Mouse (Mus musculus) embryonic facial prominence, embryonic 14.5 days (tissue): ENCODE data around the gene Grk5. TPM values are rescaled to one million over a fixed set of nuclear protein-coding genes. Genes with fewer than 3 reads are reported as not detected.

ENCODE experiments used
- ATAC-seq: fragments of 200-750 bp; cut with Nextera tagmentation; 2 replicates; pipeline ENCODE4 v1.8.0; 2017; ENCODE audit warnings: low read depth, moderate number of reproducible peaks, moderate TSS enrichment
- DNase-seq: peaks from one replicate; pipeline ENCODE4 v3.0.0-alpha.2; 2015; ENCODE audit warnings: low spot score
- H3K27ac ChIP-seq: fragments of 300-500 bp; sonication (generic); replicated peaks from 2 replicates; pipeline ENCODE4 v1.5.1; 2014; ENCODE audit warnings: low read depth, mild to moderate bottlenecking, low read length, moderate library complexity
- H3K27me3 ChIP-seq: fragments of 300-500 bp; sonication (generic); replicated peaks from 2 replicates; pipeline ENCODE4 v1.6.1; 2014; ENCODE audit warnings: low read length; ENCODE audit not compliant: control insufficient read depth, insufficient read depth
- H3K36me3 ChIP-seq: fragments of 300-500 bp; sonication (generic); 2 replicates; pipeline ENCODE4 v1.6.1; 2014; ENCODE audit warnings: low read length, mixed read lengths; ENCODE audit not compliant: control insufficient read depth, insufficient read depth
- H3K4me1 ChIP-seq: fragments of 300-500 bp; sonication (generic); 2 replicates; pipeline ENCODE4 v1.6.1; 2014; ENCODE audit warnings: antibody characterized with exemption, low read length; ENCODE audit not compliant: control insufficient read depth, insufficient read depth
- H3K4me2 ChIP-seq: fragments of 300-500 bp; sonication (generic); 2 replicates; pipeline ENCODE4 v1.6.1; 2014; ENCODE audit warnings: low read depth, mild to moderate bottlenecking, low read length, moderate library complexity, mixed read lengths
- H3K4me3 ChIP-seq: fragments of 300-500 bp; sonication (generic); 2 replicates; pipeline ENCODE4 v1.5.1; 2014; ENCODE audit warnings: low read depth, mild to moderate bottlenecking, low read length
- H3K9ac ChIP-seq: fragments of 300-500 bp; sonication (generic); 2 replicates; pipeline ENCODE4 v1.6.1; 2014; ENCODE audit warnings: low read depth, mild to moderate bottlenecking, low read length, moderate library complexity, mixed read lengths
- H3K9me3 ChIP-seq: fragments of 300-500 bp; sonication (generic); 2 replicates; pipeline ENCODE4 v1.6.1; 2016; ENCODE audit warnings: low read length; ENCODE audit not compliant: control insufficient read depth
- WGBS: fragments of 180-500 bp; shearing (Covaris S2); extraction: QIAGEN DNeasy Blood & Tissue Kit; methylation state at CpG from one replicate; pipeline ENCODE4 v1.1.7; 2014; 5-methylcytosine and 5-hydroxymethylcytosine counted together
- polyA plus RNA-seq: library from polyadenylated mRNA; unstranded; fragments of >200 nt; fragmentation: Nextera tagmentation; extraction: Ambion mirVana; gene quantifications from 2 replicates; pipeline ENCODE4 v1.2.1, GENCODE M21; 2014

Grk5 gene
- polyA plus RNA-seq, 1 experiment from 2014 or later, result 2.8 TPM

DNA sequence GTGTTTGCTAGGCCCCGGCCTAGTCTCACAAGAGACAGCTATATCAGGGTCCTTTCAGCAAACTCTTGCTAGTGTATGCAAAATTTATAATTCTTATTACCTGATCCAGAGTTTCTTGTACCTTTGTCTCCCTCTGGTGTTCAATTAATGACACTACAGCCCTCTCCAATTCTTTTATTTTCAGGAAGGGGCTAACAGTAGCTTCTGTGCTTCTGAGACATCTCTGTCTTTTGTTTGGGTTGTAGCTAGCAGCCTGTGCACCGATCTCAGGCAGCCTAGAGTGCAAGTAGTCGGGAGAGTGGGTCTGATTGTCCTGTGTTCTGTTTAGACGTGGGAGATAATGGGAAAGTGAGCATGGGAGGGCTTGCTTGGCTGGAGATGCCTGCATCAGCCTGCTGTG is 208.2 kb downstream of the Grk5 start:
- no peak overlapping the region for H3K4me2 ChIP-seq
- no peaks in the 10 kb centered on the region for H3K36me3 ChIP-seq
- 20% methylated on average over 4 of the region's 4 CpGs for WGBS
- no peaks in the 10 kb centered on the region for H3K27me3 ChIP-seq
- H3K9ac ChIP-seq, result 0 out of 2 replicates have a peak overlapping the region, but pooled peaks have one; percentile 16
- H3K9me3 ChIP-seq, result no peaks in the 10 kb centered on the region
- DNase-seq (peak; percentile 23), ATAC-seq (no peak)
- H3K4me3 ChIP-seq, result no peak overlapping the region
- no peaks in the 10 kb centered on the region for H3K4me1 ChIP-seq
- no peak overlapping the region for H3K27ac ChIP-seq

DNA sequence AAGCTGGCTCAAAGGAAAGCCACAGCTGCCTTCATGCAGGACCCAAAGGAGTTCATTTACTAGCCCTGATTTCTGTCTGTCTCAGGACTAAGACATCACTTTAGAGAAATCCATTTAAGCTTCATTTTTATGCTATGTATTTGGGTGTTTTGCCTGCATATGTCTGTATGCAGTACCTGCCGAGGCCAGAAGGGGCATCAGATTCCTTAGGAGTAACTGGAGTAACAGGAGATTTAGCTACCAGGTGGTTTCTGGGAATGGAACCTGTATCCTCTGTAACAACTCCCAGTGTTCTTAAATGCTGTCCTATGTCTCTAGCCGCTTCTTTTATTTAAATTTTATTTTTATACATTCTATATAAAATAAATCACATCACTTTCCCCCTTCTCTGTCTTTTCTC is 220.6 kb downstream of the Grk5 start:
- H3K4me1 ChIP-seq, result no peaks in the 10 kb centered on the region
- H3K9me3 ChIP-seq, result peaks cover 21% of the 10 kb centered on the region
- H3K4me3 ChIP-seq, result no peak overlapping the region
- H3K9ac ChIP-seq, result no peak overlapping the region
- no peak overlapping the region for H3K27ac ChIP-seq
- WGBS, result 57% methylated on average over 2 of the region's 2 CpGs
- no peaks in the 10 kb centered on the region for H3K27me3 ChIP-seq
- ATAC-seq (no peak), DNase-seq (no peak)
- no peak overlapping the region for H3K4me2 ChIP-seq
- H3K36me3 ChIP-seq, result peaks cover 5% of the 10 kb centered on the region; the same call in 1 of the 2 replicates

DNA sequence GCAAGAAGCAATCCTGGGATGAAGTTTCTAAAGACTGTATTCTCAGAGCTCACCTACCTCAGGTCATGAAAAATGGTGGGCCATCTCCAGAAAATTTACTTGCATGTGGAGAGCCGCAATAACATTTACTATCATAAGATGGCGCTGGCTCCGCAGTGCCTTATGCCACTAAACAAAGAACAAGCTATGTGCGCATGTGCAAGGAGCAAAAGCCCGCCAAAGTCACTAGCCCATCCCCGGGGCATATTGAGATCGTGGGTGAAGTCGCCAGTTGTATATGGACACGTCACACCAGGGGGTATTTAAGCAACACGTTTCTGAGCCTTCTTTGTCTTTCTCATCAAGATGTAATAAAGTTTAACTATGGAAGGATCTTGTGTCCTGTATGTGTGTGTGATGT is 241.5 kb downstream of the Grk5 start:
- Histone ChIP-seq H3K4me2 (no peak overlapping the region), H3K4me1 (no peaks in the 10 kb centered on the region), H3K27ac (no peak overlapping the region), H3K27me3 (no peaks in the 10 kb centered on the region), H3K4me3 (no peak overlapping the region), H3K36me3 (peaks cover 28% of the 10 kb centered on the region), H3K9ac (no peak overlapping the region), H3K9me3 (peaks cover 22% of the 10 kb centered on the region)
- DNase-seq (no peak), ATAC-seq (no peak)
- 93% methylated on average over 10 of the region's 10 CpGs for WGBS

DNA sequence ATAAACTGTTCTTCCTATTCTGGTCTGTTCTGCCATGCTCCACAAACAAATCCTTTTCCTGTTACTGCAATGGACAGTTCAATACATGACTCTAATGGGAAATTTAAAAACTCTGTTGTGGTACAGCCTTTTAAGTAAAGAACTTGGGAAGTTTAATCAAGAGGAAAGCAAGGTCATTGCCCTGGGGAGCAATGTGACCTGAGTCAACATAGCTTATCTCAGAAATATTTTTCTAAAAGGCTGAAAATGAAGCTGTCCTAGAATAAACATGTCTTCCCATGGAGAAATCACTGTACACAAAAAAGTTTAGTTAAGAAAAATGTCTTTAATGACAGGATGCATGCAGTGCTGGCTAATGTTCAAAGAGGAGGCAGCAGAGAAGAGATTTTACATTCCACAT is 249.1 kb downstream of the Grk5 start:
- Histone ChIP-seq H3K4me3 (no peak overlapping the region), H3K9me3 (no peaks in the 10 kb centered on the region), H3K4me1 (peaks cover 10% of the 10 kb centered on the region), H3K36me3 (no peaks in the 10 kb centered on the region), H3K27ac (no peak overlapping the region), H3K4me2 (no peak overlapping the region), H3K9ac (no peak overlapping the region), H3K27me3 (no peaks in the 10 kb centered on the region)
- DNase-seq (no peak), ATAC-seq (no peak)

DNA sequence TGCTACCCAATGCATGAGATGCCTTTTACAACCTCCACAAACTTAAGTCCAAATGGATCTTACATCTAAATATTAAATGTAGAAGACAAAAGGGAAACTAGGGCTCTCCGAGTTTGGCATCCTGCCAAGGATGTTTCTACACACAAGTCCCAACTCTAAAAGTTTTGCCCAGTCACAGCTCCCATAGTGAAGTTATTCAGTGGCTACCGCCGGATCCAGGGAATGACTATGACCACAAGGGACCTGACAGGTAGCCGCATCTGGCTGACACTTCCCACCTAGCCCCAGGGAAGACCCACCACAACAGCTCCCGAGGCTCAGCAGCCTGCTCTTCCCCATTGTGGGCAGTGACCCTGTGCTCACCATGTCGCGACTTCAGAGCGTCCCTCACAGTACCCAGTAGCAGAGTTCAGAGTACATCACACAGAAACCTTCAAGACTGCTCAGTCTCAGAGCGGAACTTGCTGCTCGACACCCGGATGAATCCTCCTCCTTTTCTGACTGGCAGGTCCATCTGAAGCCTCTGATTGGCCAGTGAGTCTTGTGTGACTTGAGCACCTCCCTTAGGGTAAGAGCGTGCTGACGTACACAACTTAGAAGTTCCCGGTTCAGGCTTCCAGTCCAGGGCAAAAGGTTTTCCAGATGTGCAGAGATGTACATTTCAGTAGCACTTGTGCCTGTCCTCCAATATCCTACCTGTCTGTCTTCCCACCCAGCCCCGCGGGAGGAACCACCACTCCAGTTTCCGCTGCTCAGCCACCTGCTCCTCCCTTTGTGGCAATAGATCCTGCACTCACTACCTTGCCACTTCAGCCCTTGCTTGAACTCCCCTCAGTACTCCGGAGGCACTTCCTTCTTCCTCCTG is 251.0 kb downstream of the Grk5 start, which contains the start of gene Zfp950:
Gene Zfp950 (minus strand): TSS at position 499 of the 865 bp plus-strand sequence.
- H3K4me1 ChIP-seq, result peaks cover 10% of the 10 kb centered on the region
- no peaks in the 10 kb centered on the region for H3K36me3 ChIP-seq
- peak within 1 kb of the TSS; percentile 80 for H3K4me3 ChIP-seq
- WGBS, result under 1% methylated on average over 18 of the region's 18 CpGs
- H3K4me2 ChIP-seq, result peak within 1 kb of the TSS; percentile 74
- H3K9me3 ChIP-seq, result no peaks in the 10 kb centered on the region
- H3K27ac ChIP-seq, result peak within 1 kb of the TSS; percentile 57
- peak within 1 kb of the TSS; percentile 79 for H3K9ac ChIP-seq
- DNase-seq (peak; percentile 97), ATAC-seq (peak; percentile 100)
- H3K27me3 ChIP-seq, result no peaks in the 10 kb centered on the region

DNA sequence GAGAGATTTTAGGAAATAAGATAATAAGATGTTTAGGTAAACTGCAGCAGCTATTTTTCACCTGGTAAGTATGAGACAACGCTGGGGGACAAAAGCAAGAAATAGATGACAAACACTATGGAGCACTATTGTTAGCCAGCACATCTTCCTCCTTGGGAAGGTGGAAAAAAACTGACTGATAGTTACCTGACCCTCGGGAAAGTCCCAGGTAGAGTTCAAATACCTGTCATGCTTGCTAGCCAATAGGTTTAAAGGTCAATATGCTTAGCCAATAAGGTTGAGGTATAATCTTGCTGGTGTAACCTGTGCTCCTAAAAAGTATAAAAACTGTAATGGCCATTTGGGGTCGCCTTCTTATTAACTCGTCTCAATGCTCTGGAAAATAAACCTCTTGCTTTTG is 251.8 kb downstream of the Grk5 start:
- Histone ChIP-seq H3K9me3 (no peaks in the 10 kb centered on the region), H3K4me2 (peak overlapping the region; percentile 74), H3K4me3 (peak overlapping the region; percentile 80), H3K27me3 (no peaks in the 10 kb centered on the region), H3K4me1 (peaks cover 10% of the 10 kb centered on the region), H3K9ac (peak overlapping the region; percentile 79), H3K27ac (peak overlapping the region; percentile 39; the same call in 1 of the 2 replicates), H3K36me3 (no peaks in the 10 kb centered on the region)
- 19% methylated on average over 4 of the region's 4 CpGs for WGBS
- DNase-seq, result no peak
- ATAC-seq, result no peak

Other genes starting within 250 kb of the Grk5 start
- 2.1 and 2.4 TPM in 2 replicates for gene Nanos1, start 133.8 kb upstream of the Grk5 start, polyA plus RNA-seq
- gene Eif3a, start 99.1 kb upstream of the Grk5 start, polyA plus RNA-seq, result 165 and 168 TPM in 2 replicates
- 40.8 and 46.8 TPM in 2 replicates for gene Fam45a, start 78.2 kb upstream of the Grk5 start, polyA plus RNA-seq
- gene Sfxn4, start 28.3 kb upstream of the Grk5 start, polyA plus RNA-seq, result 8.4 and 10.1 TPM in 2 replicates
- 121 and 123 TPM in 2 replicates for gene Prdx3, start 15.2 kb upstream of the Grk5 start, polyA plus RNA-seq